Mouse (Mus musculus) lung, postnatal 0 days (tissue): ENCODE measurements at regions not wholly inside any gene's neighbourhood (a gene's known extent, or its start where the extent isn't known, plus 50 kb on each side); places are given as distances from the start of the nearest gene placed in this dataset.

Source experiments
- ATAC-seq: fragments of 200-750 bp; cut with Nextera tagmentation; 2 replicates; pipeline ENCODE4 v1.8.0; 2017; ENCODE audit warnings: moderate library complexity
- DNase-seq: peaks from one replicate; pipeline ENCODE4 v3.0.0-alpha.2; 2016; ENCODE audit warnings: low spot score
- H3K27ac ChIP-seq: fragments of 300-500 bp; sonication (generic); 2 replicates; pipeline ENCODE4 v1.5.1; 2014; ENCODE audit warnings: antibody characterized with exemption, mild to moderate bottlenecking, low read length, mixed read lengths
- H3K27me3 ChIP-seq: fragments of 300-500 bp; sonication (generic); replicated peaks from 2 replicates; pipeline ENCODE4 v1.6.1; 2014; ENCODE audit warnings: low read length, mixed read lengths; ENCODE audit not compliant: insufficient read depth
- H3K36me3 ChIP-seq: fragments of 300-500 bp; sonication (generic); 2 replicates; pipeline ENCODE4 v1.6.1; 2014; ENCODE audit warnings: low read length, mixed read lengths; ENCODE audit not compliant: insufficient read depth
- H3K4me1 ChIP-seq: fragments of 300-500 bp; sonication (generic); 2 replicates; pipeline ENCODE4 v1.6.1; 2014; ENCODE audit warnings: antibody characterized with exemption, low read depth, low read length, mixed read lengths; ENCODE audit not compliant: insufficient read depth
- H3K4me2 ChIP-seq: fragments of 300-500 bp; sonication (generic); replicated peaks from 2 replicates; pipeline ENCODE4 v1.6.1; 2014; ENCODE audit warnings: low read depth, mild to moderate bottlenecking, low read length, moderate library complexity, mixed read lengths
- H3K4me3 ChIP-seq: fragments of 300-500 bp; sonication (generic); 2 replicates; pipeline ENCODE4 v1.5.1; 2014; ENCODE audit warnings: low read depth, low read length
- H3K9ac ChIP-seq: fragments of 300-500 bp; sonication (generic); replicated peaks from 2 replicates; pipeline ENCODE4 v1.6.1; 2014; ENCODE audit warnings: low read depth, mild to moderate bottlenecking
- H3K9me3 ChIP-seq: fragments of 300-500 bp; sonication (generic); 2 replicates; pipeline ENCODE4 v1.6.1; 2016; ENCODE audit warnings: low read length, mixed read lengths
- CTCF ChIP-seq: IDR thresholded peaks from 2 replicates; pipeline ENCODE4 v1.5.1; 2016; ENCODE audit warnings: antibody characterized with exemption, mild to moderate bottlenecking
- EP300 ChIP-seq: IDR thresholded peaks from 2 replicates; pipeline ENCODE4 v1.6.1; 2016; ENCODE audit warnings: antibody characterized with exemption, mild to moderate bottlenecking, control low read depth
- WGBS: fragments of 180-500 bp; shearing (Covaris S2); extraction: QIAGEN DNeasy Blood & Tissue Kit; methylation state at CpG from one replicate; pipeline ENCODE4 v1.1.7; 2014; 5-methylcytosine and 5-hydroxymethylcytosine counted together

DNA sequence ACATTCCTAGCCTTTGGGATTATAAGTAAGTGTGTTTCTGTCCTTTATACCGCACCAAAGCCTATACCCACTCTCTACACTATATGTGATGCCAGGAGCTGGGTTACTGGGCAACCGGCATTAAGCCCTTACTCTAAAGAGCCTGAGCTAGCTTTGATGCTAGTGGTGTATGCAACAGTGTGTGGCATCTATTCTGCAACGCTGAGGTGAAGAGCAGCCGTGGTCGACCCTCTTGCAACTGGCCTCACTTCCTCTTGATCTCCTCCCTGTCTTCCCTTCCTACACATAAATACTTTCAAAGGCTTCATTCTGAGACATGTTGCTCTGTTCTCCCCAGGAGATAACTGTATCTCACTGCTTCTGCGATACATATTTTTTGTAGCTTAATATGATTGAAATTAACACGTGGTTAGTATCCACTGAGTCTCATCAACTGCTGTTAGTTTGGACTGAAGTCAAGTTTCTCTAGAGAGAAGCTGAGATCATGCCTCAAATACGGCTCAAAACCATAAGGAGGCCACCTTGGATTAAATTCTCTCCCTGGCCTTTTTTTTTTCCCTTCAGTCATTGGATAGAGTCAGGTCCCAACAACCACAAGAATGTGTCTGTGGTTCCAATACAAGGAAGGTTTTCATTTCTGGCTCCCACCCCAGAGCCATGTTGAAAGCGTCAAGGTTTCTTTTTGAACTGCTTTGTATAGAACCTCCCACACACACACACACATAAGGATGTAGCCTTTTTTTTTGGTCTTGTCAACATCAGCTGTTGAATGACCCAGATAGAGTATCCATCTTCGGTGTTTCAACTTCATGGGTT, 191.2 kb upstream of the Jmjd1c start:
- ATAC-seq (no peak), DNase-seq (no peak)
- no peak overlapping the region for H3K4me2 ChIP-seq
- no peak overlapping the region for H3K27ac ChIP-seq
- H3K27me3 ChIP-seq = no peaks in the 10 kb centered on the region
- H3K36me3 ChIP-seq = no peaks in the 10 kb centered on the region
- H3K4me1 ChIP-seq = 0 out of 2 replicates have a peak, but pooled peaks cover 3% of the 10 kb centered on the region
- TF ChIP-seq CTCF (no peak), EP300 (no peak)
- no peaks in the 10 kb centered on the region for H3K9me3 ChIP-seq
- WGBS = 70% methylated on average over 10 of the region's 10 CpGs
- no peak overlapping the region for H3K9ac ChIP-seq
- H3K4me3 ChIP-seq = no peak overlapping the region

DNA sequence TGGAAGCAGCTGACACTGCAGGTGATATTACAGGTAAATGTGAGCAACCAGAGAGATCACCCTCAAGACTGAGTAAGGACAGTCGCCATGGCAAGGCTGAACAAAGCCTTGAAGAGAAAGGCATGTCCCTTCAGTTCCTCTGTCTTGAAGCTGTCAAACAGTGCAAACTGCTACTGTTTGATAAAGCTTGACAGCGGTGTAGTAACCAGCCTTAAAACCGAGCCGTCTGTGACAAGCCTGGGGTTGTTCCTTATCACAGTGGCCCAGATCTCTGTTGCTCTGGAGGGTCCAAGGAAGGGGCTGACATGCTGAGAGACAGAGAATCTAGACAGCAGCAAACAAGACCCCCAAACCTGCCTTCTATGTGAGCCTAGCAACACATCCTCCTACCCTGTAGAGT, 188.1 kb upstream of the Jmjd1c start:
- ATAC-seq = no peak
- TF ChIP-seq CTCF (no peak), EP300 (no peak)
- no peak for DNase-seq
- no peaks in the 10 kb centered on the region for H3K36me3 ChIP-seq
- 57% methylated on average over 4 of the region's 4 CpGs for WGBS
- H3K27ac ChIP-seq = no peak overlapping the region
- H3K9ac ChIP-seq = no peak overlapping the region
- no peaks in the 10 kb centered on the region for H3K9me3 ChIP-seq
- H3K4me2 ChIP-seq = no peak overlapping the region
- no peaks in the 10 kb centered on the region for H3K4me1 ChIP-seq
- H3K4me3 ChIP-seq = no peak overlapping the region
- no peaks in the 10 kb centered on the region for H3K27me3 ChIP-seq

DNA sequence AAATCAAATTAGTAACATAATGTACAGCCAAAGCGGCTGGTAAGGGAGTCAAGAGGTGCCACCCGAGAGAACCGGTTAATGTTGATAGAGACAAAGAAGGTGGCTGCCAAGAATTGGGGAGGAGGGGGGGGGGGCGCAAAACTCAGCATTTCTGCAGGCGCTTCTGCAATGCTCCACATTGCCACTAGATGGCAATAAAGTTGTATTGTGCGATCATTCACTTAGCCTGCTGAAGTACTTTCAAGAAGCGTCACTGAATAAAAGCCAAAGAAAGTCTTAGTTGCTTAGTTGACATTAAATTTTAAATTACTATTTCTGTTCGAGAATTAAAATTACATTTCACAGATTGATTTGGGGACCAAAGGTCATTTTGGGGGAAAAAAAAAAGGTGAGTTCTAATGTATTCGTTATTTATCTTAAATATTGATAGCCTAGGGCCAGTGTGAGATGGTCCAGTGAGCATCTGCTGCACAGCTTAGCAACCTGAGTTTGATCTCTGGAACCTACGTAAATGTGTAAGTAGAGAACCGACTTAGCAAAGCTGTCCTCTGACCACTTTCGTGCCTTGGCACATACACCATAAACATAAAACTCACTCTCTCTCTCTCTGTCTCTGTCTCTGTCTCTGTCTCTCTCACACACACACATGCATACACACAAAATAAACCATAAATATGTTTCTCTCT, 186.6 kb upstream of the Jmjd1c start:
- Histone ChIP-seq H3K9ac (no peak overlapping the region), H3K27ac (no peak overlapping the region), H3K9me3 (no peaks in the 10 kb centered on the region), H3K27me3 (no peaks in the 10 kb centered on the region), H3K36me3 (no peaks in the 10 kb centered on the region), H3K4me2 (no peak overlapping the region), H3K4me3 (no peak overlapping the region), H3K4me1 (peaks cover 9% of the 10 kb centered on the region; the same call in 1 of the 2 replicates)
- TF ChIP-seq CTCF (peak; percentile 97), EP300 (peak; percentile 6; the same call in 1 of the 2 replicates)
- no peak for ATAC-seq
- DNase-seq = peak; percentile 89
- WGBS = 15% methylated on average over 12 of the region's 12 CpGs

DNA sequence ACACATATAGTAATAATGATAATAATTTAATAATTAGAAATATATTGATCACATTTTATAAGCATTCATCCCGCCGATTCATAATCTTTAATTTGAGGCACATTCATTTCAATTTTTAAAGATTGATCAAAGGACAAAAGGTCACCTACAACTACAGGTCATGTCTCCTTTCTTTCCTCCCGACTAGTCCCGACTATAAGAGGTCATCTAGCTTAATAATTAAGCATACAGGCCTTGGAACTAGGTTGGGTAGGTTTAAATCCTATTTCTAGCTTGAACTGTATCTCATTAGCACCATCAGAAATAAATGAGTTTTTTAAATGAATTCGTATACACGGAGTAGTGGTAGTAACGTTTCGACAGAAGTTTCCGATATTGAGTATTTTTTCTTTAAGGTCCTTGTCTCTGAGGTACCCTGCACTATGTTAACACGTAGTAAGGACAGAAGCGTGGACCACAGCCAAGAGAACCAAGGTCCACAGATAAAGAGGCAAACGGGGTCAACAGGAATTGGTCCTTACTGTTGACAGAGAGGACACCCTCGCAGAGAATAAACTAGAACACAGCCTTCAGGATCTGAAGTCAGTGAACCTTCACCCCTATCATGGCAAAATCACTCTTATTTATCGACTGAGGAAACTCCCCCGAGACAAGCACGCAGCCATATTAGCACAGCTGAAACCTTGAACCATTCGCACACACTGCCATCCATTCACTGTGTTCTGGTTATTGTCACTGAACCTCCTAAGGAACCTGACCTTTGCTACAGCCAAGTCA, 185.8 kb upstream of the Jmjd1c start:
- H3K36me3 ChIP-seq = no peaks in the 10 kb centered on the region
- no peaks in the 10 kb centered on the region for H3K9me3 ChIP-seq
- 59% methylated on average over 17 of the region's 17 CpGs for WGBS
- no peak overlapping the region for H3K4me2 ChIP-seq
- no peak overlapping the region for H3K27ac ChIP-seq
- DNase-seq (no peak), ATAC-seq (no peak)
- no peak overlapping the region for H3K9ac ChIP-seq
- H3K27me3 ChIP-seq = no peaks in the 10 kb centered on the region
- peaks cover 13% of the 10 kb centered on the region; the same call in 1 of the 2 replicates for H3K4me1 ChIP-seq
- no peak overlapping the region for H3K4me3 ChIP-seq
- TF ChIP-seq EP300 = no peak
- TF ChIP-seq CTCF = no peak

DNA sequence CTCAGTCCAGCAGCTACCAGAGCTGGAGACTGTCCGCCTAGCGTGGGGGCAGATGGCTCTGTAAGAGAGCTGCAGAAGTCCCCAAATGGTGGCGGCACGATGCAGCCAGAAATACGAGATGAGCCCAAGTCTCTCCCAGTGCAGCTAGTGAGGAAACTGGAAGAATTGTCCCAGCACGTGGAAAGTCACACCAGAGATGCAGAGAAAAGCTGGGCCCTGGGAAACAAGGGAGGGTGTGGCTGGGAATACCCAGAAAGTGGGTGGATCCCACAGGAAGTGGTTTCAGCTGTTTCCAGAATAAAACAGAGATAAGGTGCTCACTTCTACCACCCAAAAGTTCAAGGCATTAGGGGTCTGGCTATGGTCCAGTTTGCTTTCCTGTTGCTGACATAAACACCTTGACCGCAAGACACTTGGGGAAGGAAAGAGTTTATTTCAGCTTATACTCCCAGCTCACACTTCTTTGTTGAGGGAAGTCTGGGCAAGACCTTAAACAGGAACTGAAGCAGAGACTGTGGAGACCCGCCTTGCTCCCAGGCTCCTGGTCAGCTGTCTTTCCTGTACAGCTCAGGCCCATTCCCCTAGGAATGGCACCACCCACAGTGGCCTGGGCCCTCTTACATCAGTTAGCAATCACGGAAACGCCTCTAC, 184.5 kb upstream of the Jmjd1c start:
- 0 out of 2 replicates have a peak overlapping the region, but pooled peaks have one; percentile 23 for H3K4me2 ChIP-seq
- H3K27ac ChIP-seq = peak overlapping the region; percentile 71
- H3K9ac ChIP-seq = no peak overlapping the region
- 37% methylated on average over 10 of the region's 10 CpGs for WGBS
- no peaks in the 10 kb centered on the region for H3K27me3 ChIP-seq
- H3K4me1 ChIP-seq = peaks cover 13% of the 10 kb centered on the region; the same call in 1 of the 2 replicates
- peak; percentile 99 for TF ChIP-seq EP300
- 0 out of 2 replicates have a peak, but pooled peaks have one; percentile 14 for TF ChIP-seq CTCF
- peak; percentile 86 for DNase-seq
- ATAC-seq = peak; percentile 93
- no peaks in the 10 kb centered on the region for H3K9me3 ChIP-seq
- no peaks in the 10 kb centered on the region for H3K36me3 ChIP-seq
- no peak overlapping the region for H3K4me3 ChIP-seq
